Mouse (Mus musculus) telencephalon, adult 2 months (tissue): ENCODE data around the gene Kcnmb2.

Source experiments
- DNase-seq: peaks from one replicate; pipeline ENCODE4 v3.0.0-alpha.2; 2011; ENCODE audit warnings: low read depth, low spot score

Gene Kcnmb2

GRCm38 (mm10) chr3:32144194-32144593, 241.9 kb downstream of the Kcnmb2 start:
- no peak for DNase-seq

DNA sequence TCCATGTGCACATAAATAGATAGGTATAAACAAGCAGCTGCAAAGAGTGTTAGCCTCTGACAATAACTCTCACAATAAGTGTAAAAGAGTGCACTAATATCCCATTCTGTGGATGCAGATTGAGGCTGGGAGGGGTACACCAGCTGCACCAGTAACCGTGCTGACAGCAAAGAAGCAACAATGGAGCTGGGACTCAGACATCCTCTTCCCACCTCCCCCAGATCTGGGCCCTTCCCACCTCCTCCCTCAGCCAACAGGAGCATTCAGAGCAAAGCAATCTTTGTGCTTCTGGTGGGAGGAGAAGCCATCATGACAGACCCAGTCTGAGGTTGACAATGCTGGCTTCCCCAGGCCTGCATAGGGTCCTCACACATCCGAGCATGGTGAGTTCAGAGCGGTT, 242.3 kb downstream of the Kcnmb2 start:
- DNase-seq: no peak

- DNase-seq: no peak
Measured at GRCm38 (mm10) chr3:32147739-32148138, 245.4 kb downstream of the Kcnmb2 start.

DNA sequence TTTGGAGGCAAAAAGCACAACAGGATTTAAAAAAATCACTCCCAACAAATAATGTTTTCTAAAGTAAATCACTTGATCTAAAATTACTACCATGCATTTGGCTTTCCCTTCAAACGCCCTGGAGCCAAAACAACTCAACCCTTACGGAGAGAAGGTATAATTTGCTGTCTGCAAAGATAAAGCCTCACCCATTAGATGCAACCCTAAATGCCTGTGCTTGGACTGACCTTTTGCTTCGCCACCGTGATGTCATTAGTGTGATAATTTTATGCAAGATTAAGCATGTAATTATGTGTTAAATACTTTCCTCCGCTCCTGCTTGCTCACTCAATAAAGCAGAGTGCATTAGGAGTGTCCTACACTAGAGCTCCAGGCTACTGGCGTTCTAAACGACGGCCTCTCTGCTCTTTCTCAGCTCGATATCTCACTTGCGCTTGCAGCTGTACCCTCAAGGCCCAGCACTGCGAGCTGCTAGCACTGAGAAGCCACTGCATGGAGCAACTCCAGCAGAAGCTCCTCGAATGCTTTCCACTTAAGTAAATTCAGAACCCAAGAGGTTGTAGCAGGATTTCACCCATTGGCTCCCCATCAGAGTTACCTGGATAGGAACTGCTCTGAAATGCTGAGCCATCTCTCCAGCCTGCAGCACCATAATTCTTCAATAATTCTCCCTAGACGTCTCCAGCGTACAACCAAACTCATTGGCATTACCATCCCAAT, 247.7 kb downstream of the Kcnmb2 start:
- DNase-seq: no peak

DNA sequence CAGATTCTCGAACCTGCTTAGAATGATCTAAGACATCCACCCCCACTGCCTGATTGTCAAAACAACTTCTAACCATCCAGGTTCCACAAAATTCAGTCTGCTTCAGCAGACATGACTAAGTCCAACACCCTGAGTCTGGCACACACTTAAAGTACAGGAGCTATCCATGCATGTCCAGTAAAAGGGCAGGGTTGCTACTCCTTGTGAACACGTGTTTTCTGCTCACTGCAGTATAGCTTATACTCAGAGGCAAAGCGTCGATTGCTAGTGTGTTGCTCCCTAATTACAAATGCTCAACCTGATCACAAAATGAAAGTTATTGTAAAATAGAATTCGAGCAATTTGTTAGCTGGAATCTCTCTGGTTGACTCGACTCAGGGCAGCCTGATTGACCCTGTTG, 278.2 kb downstream of the Kcnmb2 start:
- DNase-seq: no peak

DNA sequence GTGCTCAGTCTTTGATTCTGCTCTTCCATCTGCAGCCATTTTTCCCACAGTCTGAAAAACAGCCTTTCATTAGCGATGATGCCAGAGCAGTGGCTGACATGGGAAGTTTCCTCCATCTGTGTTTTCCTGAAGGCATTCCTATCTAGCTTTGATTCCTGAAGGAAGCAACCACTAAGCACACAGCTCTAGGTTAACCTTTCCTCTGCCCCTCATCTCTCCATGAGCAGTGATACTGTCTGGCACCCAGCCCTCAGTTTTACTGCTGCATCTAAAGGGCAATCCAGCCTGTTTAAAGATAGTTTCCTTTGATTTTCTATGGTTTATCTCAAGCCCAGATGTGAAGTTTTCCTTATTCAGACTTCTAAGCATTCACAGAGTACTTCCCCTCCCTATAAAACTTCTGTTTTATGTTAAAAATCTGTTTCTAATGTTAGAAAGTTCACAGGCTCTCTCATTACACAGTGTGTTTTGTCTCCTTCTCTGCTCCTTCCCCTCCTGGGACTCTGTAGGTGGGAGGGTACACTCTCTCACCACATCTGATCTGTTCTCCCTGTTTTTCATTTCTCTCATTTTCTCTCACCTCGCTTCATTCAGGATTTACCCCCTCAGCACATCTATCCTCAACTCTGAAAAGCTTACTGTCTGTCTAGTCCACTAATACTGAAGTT, 283.7 kb downstream of the Kcnmb2 start:
- DNase-seq: no peak

GRCm38 (mm10) chr3:32188521-32188920, 286.2 kb downstream of the Kcnmb2 start:
- no peak for DNase-seq

DNA sequence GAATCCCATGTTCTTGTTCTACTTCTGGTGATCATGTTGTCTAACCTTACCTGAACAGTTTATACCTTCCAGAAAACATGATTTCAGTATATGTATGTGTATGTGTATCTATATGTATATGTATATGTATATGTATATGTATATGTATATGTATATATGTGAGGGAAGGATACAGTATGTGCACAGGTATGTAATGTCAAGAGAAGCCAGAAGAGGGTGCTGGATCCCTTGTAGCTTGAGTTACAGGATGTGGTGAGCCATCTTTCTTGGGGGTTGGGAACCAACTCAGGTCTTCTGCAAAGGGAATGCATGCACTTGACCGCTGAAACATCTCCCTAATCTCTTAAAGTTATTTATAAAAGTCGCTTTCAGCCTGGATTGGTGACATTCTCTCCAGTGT, 286.6 kb downstream of the Kcnmb2 start:
- DNase-seq: no peak

DNA sequence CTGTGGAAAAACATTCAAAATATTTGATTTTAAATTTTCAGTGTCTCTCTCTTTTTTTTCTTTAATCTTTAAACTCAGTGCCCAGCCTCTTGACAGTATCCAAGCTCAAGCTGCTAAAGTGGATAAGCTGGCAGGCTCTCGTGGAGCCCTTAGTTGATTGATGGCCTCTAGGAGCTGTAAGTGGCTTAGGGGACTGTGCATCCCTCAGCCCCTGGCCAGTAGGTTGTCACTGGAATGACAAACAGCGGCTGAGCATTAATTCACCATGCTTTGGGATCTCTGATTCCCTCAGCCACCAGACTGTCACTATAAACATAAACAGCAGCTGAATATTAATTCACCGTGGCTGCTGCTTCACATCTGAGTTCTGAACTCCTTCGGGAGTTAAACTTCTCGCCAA, 287.6 kb downstream of the Kcnmb2 start:
- DNase-seq: no peak

- no peak for DNase-seq
Measured at GRCm38 (mm10) chr3:32194014-32194413, 291.7 kb downstream of the Kcnmb2 start.

- DNase-seq: no peak
Measured at GRCm38 (mm10) chr3:32226755-32227154, 324.4 kb downstream of the Kcnmb2 start.

DNA sequence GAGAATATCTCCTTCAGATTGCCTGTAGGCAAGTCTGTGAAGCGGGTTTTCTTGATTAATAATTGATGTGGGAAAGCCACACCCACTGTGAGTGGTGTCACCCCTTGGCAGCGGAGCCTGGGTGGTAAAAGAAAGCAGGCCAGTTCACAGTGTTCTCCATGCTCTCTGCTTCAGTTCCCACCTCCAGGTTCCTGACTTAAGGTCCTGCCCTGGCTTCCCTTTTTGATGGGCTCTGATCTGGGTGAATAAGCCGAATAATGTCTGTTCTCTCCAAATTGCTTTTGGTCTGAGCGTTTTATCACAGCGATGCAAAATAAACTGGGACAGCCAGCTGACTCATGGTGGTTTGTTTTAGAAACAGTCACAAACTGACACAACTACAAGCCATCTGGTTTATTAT, 334.5 kb downstream of the Kcnmb2 start:
- peak; percentile 45 for DNase-seq
